Comparison of ENCODE assay signal across 7 mouse cellular contexts in the genomic region with DNA sequence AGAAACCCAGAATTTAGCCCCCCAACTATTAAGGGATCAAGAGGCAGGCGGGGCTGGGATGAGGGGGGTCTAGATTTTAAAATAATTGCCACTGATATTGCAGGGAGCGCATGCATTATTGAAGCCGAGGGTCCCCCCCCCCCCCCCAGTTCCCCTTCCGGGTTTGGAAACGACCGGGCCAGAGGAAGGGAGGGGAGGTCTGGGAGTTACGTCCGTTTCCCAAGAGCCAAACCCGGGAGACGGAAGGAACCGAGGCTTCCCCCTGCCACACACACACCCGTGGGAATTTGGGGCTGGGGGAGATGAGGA. TPM values are rescaled to one million over a fixed set of nuclear protein-coding genes. Genes with fewer than 3 reads are reported as not detected.
DNase-seq lines count a peak whose midpoint lies in the region; ATAC-seq lines count a peak whose summit lies in the region.

No protein-coding gene starts in this region.

- 0% methylated on average over 10 of the region's 12 CpGs for WGBS in neural tube, embryonic 11.5 days
- 1% methylated on average over 11 of the region's 12 CpGs for WGBS in forebrain, embryonic 11.5 days
- 0% methylated on average over 10 of the region's 12 CpGs for WGBS in liver, embryonic 11.5 days
- WGBS in stomach, embryonic 16.5 days = 0% methylated on average over 12 of the region's 12 CpGs

- peak overlapping the region; percentile 89 for H3K4me3 ChIP-seq in neural tube, embryonic 11.5 days (ENCODE audit: low read depth, low read length)
- peak overlapping the region; percentile 82 for H3K4me3 ChIP-seq in forebrain, embryonic 11.5 days (ENCODE audit: low read depth, low read length)
- H3K4me3 ChIP-seq in liver, embryonic 11.5 days (ENCODE audit: low read depth, low read length) = peak overlapping the region; percentile 84
- peak overlapping the region; percentile 92 for H3K4me3 ChIP-seq in stomach, embryonic 16.5 days (replicated peaks; ENCODE audit: low read length)

- no peaks in the 10 kb centered on the region for H3K27me3 ChIP-seq in neural tube, embryonic 11.5 days (ENCODE audit: control insufficient read depth, insufficient read depth, low read length)
- no peaks in the 10 kb centered on the region for H3K27me3 ChIP-seq in forebrain, embryonic 11.5 days (ENCODE audit: control insufficient read depth, insufficient read depth, low read length)
- H3K27me3 ChIP-seq in liver, embryonic 11.5 days (replicated peaks; ENCODE audit: control insufficient read depth, insufficient read depth, low read length) = no peaks in the 10 kb centered on the region
- H3K27me3 ChIP-seq in stomach, embryonic 16.5 days (ENCODE audit: control insufficient read depth, insufficient read depth, low read length) = no peaks in the 10 kb centered on the region

- no peak for DNase-seq in neural tube, embryonic 11.5 days (ENCODE audit: low spot score)
- DNase-seq in neural tube, embryonic 10.5 days (ENCODE audit: extremely low spot score, low spot score) = no peak
- no peak for DNase-seq in forebrain, embryonic 11.5 days (ENCODE audit: low spot score)
- DNase-seq in liver, embryonic 11.5 days (ENCODE audit: low spot score) = no peak
- no peak for DNase-seq in natural killer cell, adult 2 months (ENCODE audit: low spot score in 2 of 2)
- no peak for DNase-seq in adrenal gland, adult 18-20 months (ENCODE audit: low spot score in 2 of 2)

- H3K36me3 ChIP-seq in neural tube, embryonic 11.5 days (ENCODE audit: control insufficient read depth, insufficient read depth, low read length) = peaks cover 13% of the 10 kb centered on the region
- H3K36me3 ChIP-seq in forebrain, embryonic 11.5 days (ENCODE audit: control insufficient read depth, insufficient read depth, low read length) = peaks cover 10% of the 10 kb centered on the region; the same call in 1 of the 2 replicates
- H3K36me3 ChIP-seq in liver, embryonic 11.5 days (ENCODE audit: control insufficient read depth, insufficient read depth, low read length) = peaks cover 22% of the 10 kb centered on the region
- H3K36me3 ChIP-seq in stomach, embryonic 16.5 days (ENCODE audit: control insufficient read depth, insufficient read depth, low read length) = peaks cover 6% of the 10 kb centered on the region; the same call in 1 of the 2 replicates

- ATAC-seq in neural tube, embryonic 11.5 days (ENCODE audit: insufficient read depth, low FRiP score, low TSS enrichment) = no peak
- no peak; the same call in 1 of the 2 replicates for ATAC-seq in forebrain, embryonic 11.5 days (replicated peaks; ENCODE audit: low FRiP score)
- peak; percentile 40 for ATAC-seq in liver, embryonic 11.5 days (replicated peaks; ENCODE audit: low FRiP score)
- peak; percentile 31; the same call in 1 of the 2 replicates for ATAC-seq in stomach, embryonic 16.5 days (ENCODE audit: insufficient read depth, low FRiP score)

- peak overlapping the region; percentile 93 for H3K9ac ChIP-seq in neural tube, embryonic 11.5 days (ENCODE audit: low read length)
- H3K9ac ChIP-seq in forebrain, embryonic 11.5 days (ENCODE audit: low read length) = peak overlapping the region; percentile 97
- peak overlapping the region; percentile 93 for H3K9ac ChIP-seq in liver, embryonic 11.5 days (ENCODE audit: low read depth, low read length)
- peak overlapping the region; percentile 94 for H3K9ac ChIP-seq in stomach, embryonic 16.5 days (ENCODE audit: low read length)

- H3K4me2 ChIP-seq in neural tube, embryonic 11.5 days (ENCODE audit: low read depth) = peak overlapping the region; percentile 69
- peak overlapping the region; percentile 98 for H3K4me2 ChIP-seq in forebrain, embryonic 11.5 days (ENCODE audit: low read depth, low read length, severe bottlenecking)
- H3K4me2 ChIP-seq in liver, embryonic 11.5 days = peak overlapping the region; percentile 100
- H3K4me2 ChIP-seq in stomach, embryonic 16.5 days (ENCODE audit: low read depth, low read length) = peak overlapping the region; percentile 93

- no peaks in the 10 kb centered on the region for H3K9me3 ChIP-seq in neural tube, embryonic 11.5 days (ENCODE audit: control insufficient read depth, low read length)
- no peaks in the 10 kb centered on the region for H3K9me3 ChIP-seq in forebrain, embryonic 11.5 days (ENCODE audit: control insufficient read depth, low read length)
- no peaks in the 10 kb centered on the region for H3K9me3 ChIP-seq in liver, embryonic 11.5 days (ENCODE audit: control insufficient read depth, low read length)
- H3K9me3 ChIP-seq in stomach, embryonic 16.5 days (replicated peaks; ENCODE audit: control insufficient read depth, low read length) = no peaks in the 10 kb centered on the region

- peaks cover 14% of the 10 kb centered on the region; the same call in 1 of the 2 replicates for H3K4me1 ChIP-seq in neural tube, embryonic 11.5 days (ENCODE audit: control insufficient read depth, insufficient read depth, low read length)
- 0 out of 2 replicates have a peak, but pooled peaks cover 7% of the 10 kb centered on the region for H3K4me1 ChIP-seq in forebrain, embryonic 11.5 days (replicated peaks; ENCODE audit: control insufficient read depth, insufficient read depth, low read length)
- H3K4me1 ChIP-seq in liver, embryonic 11.5 days (replicated peaks; ENCODE audit: control insufficient read depth, insufficient read depth, low read length) = peaks cover 18% of the 10 kb centered on the region
- peaks cover 13% of the 10 kb centered on the region for H3K4me1 ChIP-seq in stomach, embryonic 16.5 days (ENCODE audit: control insufficient read depth, insufficient read depth, low read length)

- peak overlapping the region; percentile 94 for H3K27ac ChIP-seq in neural tube, embryonic 11.5 days (ENCODE audit: low read depth, low read length)
- H3K27ac ChIP-seq in forebrain, embryonic 11.5 days (ENCODE audit: low read depth, low read length) = peak overlapping the region; percentile 95
- peak overlapping the region; percentile 84 for H3K27ac ChIP-seq in liver, embryonic 11.5 days (ENCODE audit: low read depth, low read length)
- peak overlapping the region; percentile 83 for H3K27ac ChIP-seq in stomach, embryonic 16.5 days (ENCODE audit: low read length)

RNA-seq across cellular contexts. Expression of gene Epo, which starts 0.3 kb away (rescaled TPM):
- 0.34 and 0.51 TPM in 2 replicates for polyA plus RNA-seq in neural tube, embryonic 11.5 days (2014; fragmentation: Nextera tagmentation; extraction: Ambion mirVana)
- 0.40 and 0.84 TPM in 2 replicates for polyA plus RNA-seq in forebrain, embryonic 11.5 days (2014; fragmentation: Nextera tagmentation; extraction: Ambion mirVana)
- polyA plus RNA-seq in liver, embryonic 11.5 days (2014; fragmentation: Nextera tagmentation; extraction: Ambion mirVana) = 4.6 and 7.8 TPM in 2 replicates
- not detected in 2 replicates for polyA plus RNA-seq in stomach, embryonic 16.5 days (2015; fragmentation: Nextera tagmentation; extraction: Ambion mirVana)
- total RNA-seq in adrenal gland, adult 18-20 months (2021) = not detected

RNA-seq across cellular contexts. Expression of gene Gnb2, which starts 0.5 kb away (rescaled TPM):
- 449 and 479 TPM in 2 replicates for polyA plus RNA-seq in neural tube, embryonic 11.5 days (2014; fragmentation: Nextera tagmentation; extraction: Ambion mirVana)
- polyA plus RNA-seq in forebrain, embryonic 11.5 days (2014; fragmentation: Nextera tagmentation; extraction: Ambion mirVana) = 410 and 508 TPM in 2 replicates
- polyA plus RNA-seq in liver, embryonic 11.5 days (2014; fragmentation: Nextera tagmentation; extraction: Ambion mirVana) = 306 and 319 TPM in 2 replicates
- 257 and 284 TPM in 2 replicates for polyA plus RNA-seq in stomach, embryonic 16.5 days (2015; fragmentation: Nextera tagmentation; extraction: Ambion mirVana)
- 100 to 1,000 TPM; 517 to 525 TPM for total RNA-seq in adrenal gland, adult 18-20 months (2021)

RNA-seq across cellular contexts. Expression of gene Gigyf1, which starts 14.4 kb away (rescaled TPM):
- polyA plus RNA-seq in neural tube, embryonic 11.5 days (2014; fragmentation: Nextera tagmentation; extraction: Ambion mirVana) = 9.5 and 10.6 TPM in 2 replicates
- polyA plus RNA-seq in forebrain, embryonic 11.5 days (2014; fragmentation: Nextera tagmentation; extraction: Ambion mirVana) = 14.0 and 14.9 TPM in 2 replicates
- polyA plus RNA-seq in liver, embryonic 11.5 days (2014; fragmentation: Nextera tagmentation; extraction: Ambion mirVana) = 7.0 and 9.0 TPM in 2 replicates
- polyA plus RNA-seq in stomach, embryonic 16.5 days (2015; fragmentation: Nextera tagmentation; extraction: Ambion mirVana) = 7.7 and 9.0 TPM in 2 replicates
- 10 to 100 TPM; 27.6 to 36.4 TPM for total RNA-seq in adrenal gland, adult 18-20 months (2021)

RNA-seq across cellular contexts. Expression of gene Actl6b, which starts 20.6 kb away (rescaled TPM):
- polyA plus RNA-seq in neural tube, embryonic 11.5 days (2014; fragmentation: Nextera tagmentation; extraction: Ambion mirVana) = 38.6 and 40.0 TPM in 2 replicates
- 20.5 and 22.8 TPM in 2 replicates for polyA plus RNA-seq in forebrain, embryonic 11.5 days (2014; fragmentation: Nextera tagmentation; extraction: Ambion mirVana)
- polyA plus RNA-seq in liver, embryonic 11.5 days (2014; fragmentation: Nextera tagmentation; extraction: Ambion mirVana) = 0.70 and 0.79 TPM in 2 replicates
- 3.6 TPM in 2 replicates for polyA plus RNA-seq in stomach, embryonic 16.5 days (2015; fragmentation: Nextera tagmentation; extraction: Ambion mirVana)
- total RNA-seq in adrenal gland, adult 18-20 months (2021) = 1 to 10 TPM; 2.5 to 4.9 TPM

RNA-seq across cellular contexts. Expression of gene Pop7, which starts 30.4 kb away (rescaled TPM):
- polyA plus RNA-seq in neural tube, embryonic 11.5 days (2014; fragmentation: Nextera tagmentation; extraction: Ambion mirVana) = 53.9 and 57.9 TPM in 2 replicates
- 55.9 and 62.4 TPM in 2 replicates for polyA plus RNA-seq in forebrain, embryonic 11.5 days (2014; fragmentation: Nextera tagmentation; extraction: Ambion mirVana)
- 61.4 and 70.6 TPM in 2 replicates for polyA plus RNA-seq in liver, embryonic 11.5 days (2014; fragmentation: Nextera tagmentation; extraction: Ambion mirVana)
- 46.4 and 48.1 TPM in 2 replicates for polyA plus RNA-seq in stomach, embryonic 16.5 days (2015; fragmentation: Nextera tagmentation; extraction: Ambion mirVana)
- 10 to 100 TPM; 23.5 to 24.7 TPM for total RNA-seq in adrenal gland, adult 18-20 months (2021)

Comparison
In these comparisons a context has a peak if more than half of its experiments do, and no peak if none do; other contexts are left out.
1. ATAC-seq: peak in liver, embryonic 11.5 days (single experiment) and stomach, embryonic 16.5 days (single experiment); none in neural tube, embryonic 11.5 days (single experiment) and forebrain, embryonic 11.5 days (single experiment).
2. Peak in every context shown above with its lines, with median percentiles within 50 percentile points of each other: H3K27ac ChIP-seq, H3K4me2 ChIP-seq, H3K4me3 ChIP-seq and H3K9ac ChIP-seq.